Mouse (Mus musculus) lung, embryonic 16.5 days (tissue): ENCODE measurements around the gene Dph5. TPM values are rescaled to one million over a fixed set of nuclear protein-coding genes. Genes with fewer than 3 reads are reported as not detected.

ENCODE experiments used
- ATAC-seq: fragments of 200-750 bp; cut with Nextera tagmentation; 2 replicates; pipeline ENCODE4 v1.8.0; 2017; ENCODE audit warnings: low read depth, mild to moderate bottlenecking, moderate library complexity
- H3K27ac ChIP-seq: fragments of 300-500 bp; sonication (generic); 2 replicates; pipeline ENCODE4 v1.5.1; 2014; ENCODE audit warnings: mild to moderate bottlenecking, control low read depth, low read length
- H3K27me3 ChIP-seq: fragments of 300-500 bp; sonication (generic); 2 replicates; pipeline ENCODE4 v1.6.1; 2014; ENCODE audit warnings: low read depth, low read length, mixed read lengths; ENCODE audit not compliant: control insufficient read depth, insufficient read depth
- H3K36me3 ChIP-seq: fragments of 300-500 bp; sonication (generic); 2 replicates; pipeline ENCODE4 v1.6.1; 2014; ENCODE audit warnings: low read length; ENCODE audit not compliant: control insufficient read depth, insufficient read depth
- H3K4me1 ChIP-seq: fragments of 300-500 bp; sonication (generic); replicated peaks from 2 replicates; pipeline ENCODE4 v1.6.1; 2014; ENCODE audit warnings: low read length, mixed read lengths; ENCODE audit not compliant: control insufficient read depth, insufficient read depth
- H3K4me2 ChIP-seq: fragments of 300-500 bp; sonication (generic); 2 replicates; pipeline ENCODE4 v1.6.1; 2014; ENCODE audit warnings: low read depth, low read length, control low read depth
- H3K4me3 ChIP-seq: fragments of 300-500 bp; sonication (generic); 2 replicates; pipeline ENCODE4 v1.5.1; 2014; ENCODE audit warnings: mild to moderate bottlenecking, low read length, control low read depth
- H3K9ac ChIP-seq: fragments of 300-500 bp; sonication (generic); 2 replicates; pipeline ENCODE4 v1.6.1; 2014; ENCODE audit warnings: low read length, control low read depth
- H3K9me3 ChIP-seq: fragments of 300-500 bp; sonication (generic); 2 replicates; pipeline ENCODE4 v1.6.1; 2016; ENCODE audit warnings: low read length; ENCODE audit not compliant: control insufficient read depth
- WGBS: fragments of 180-500 bp; shearing (Covaris S2); extraction: QIAGEN DNeasy Blood & Tissue Kit; methylation state at CpG from one replicate; pipeline ENCODE4 v1.1.7; 2014; 5-methylcytosine and 5-hydroxymethylcytosine counted together
- polyA plus RNA-seq: library from polyadenylated mRNA; unstranded; fragments of >200 nt; fragmentation: Nextera tagmentation; extraction: Ambion mirVana; gene quantifications from 2 replicates; pipeline ENCODE4 v1.2.1, GENCODE M21; 2015

Dph5 gene
- polyA plus RNA-seq, 1 experiment from 2014 or later: 21.2 TPM

GRCm38 (mm10) chr3:115924401-115925190 lies 37.0 kb downstream of the Dph5 start:
- 60% methylated on average over 4 of the region's 4 CpGs for WGBS

GRCm38 (mm10) chr3:115926531-115926930 lies 38.9 kb downstream of the Dph5 start:
- no peaks in the 10 kb centered on the region for H3K27me3 ChIP-seq
- no peak overlapping the region for H3K4me3 ChIP-seq
- no peaks in the 10 kb centered on the region for H3K9me3 ChIP-seq
- no peaks in the 10 kb centered on the region for H3K36me3 ChIP-seq
- H3K9ac ChIP-seq: no peak overlapping the region
- no peak for ATAC-seq
- no peak overlapping the region for H3K4me2 ChIP-seq
- 0 out of 2 replicates have a peak, but pooled peaks cover 3% of the 10 kb centered on the region for H3K4me1 ChIP-seq
- WGBS: 93% methylated on average over 8 of the region's 8 CpGs
- H3K27ac ChIP-seq: no peak overlapping the region

More at GRCm38 (mm10) chr3:115924401-115925190, 37.0 kb downstream of the Dph5 start:
- Histone ChIP-seq H3K4me3 (no peak overlapping the region), H3K4me2 (no peak overlapping the region), H3K27me3 (no peaks in the 10 kb centered on the region), H3K9ac (no peak overlapping the region), H3K4me1 (0 out of 2 replicates have a peak, but pooled peaks cover 3% of the 10 kb centered on the region), H3K27ac (no peak overlapping the region; the same call in 1 of the 2 replicates), H3K9me3 (no peaks in the 10 kb centered on the region), H3K36me3 (no peaks in the 10 kb centered on the region)
- ATAC-seq: no peak

GRCm38 (mm10) chr3:115931701-115932100 lies 44.1 kb downstream of the Dph5 start:
- ATAC-seq: no peak
- no peaks in the 10 kb centered on the region for H3K4me1 ChIP-seq
- no peak overlapping the region for H3K4me3 ChIP-seq
- H3K36me3 ChIP-seq: no peaks in the 10 kb centered on the region
- H3K27me3 ChIP-seq: no peaks in the 10 kb centered on the region
- WGBS: 90% methylated on average over 6 of the region's 6 CpGs
- no peak overlapping the region for H3K27ac ChIP-seq
- no peak overlapping the region for H3K4me2 ChIP-seq
- H3K9me3 ChIP-seq: no peaks in the 10 kb centered on the region
- H3K9ac ChIP-seq: no peak overlapping the region

GRCm38 (mm10) chr3:115933293-115934186 lies 45.9 kb downstream of the Dph5 start:
- Histone ChIP-seq H3K36me3 (no peaks in the 10 kb centered on the region; the same call in 1 of the 2 replicates), H3K27me3 (no peaks in the 10 kb centered on the region), H3K27ac (no peak overlapping the region), H3K4me3 (no peak overlapping the region), H3K4me1 (no peaks in the 10 kb centered on the region), H3K9me3 (no peaks in the 10 kb centered on the region), H3K9ac (no peak overlapping the region), H3K4me2 (no peak overlapping the region)
- WGBS: 79% methylated on average over 18 of the region's 18 CpGs
- ATAC-seq: no peak

- no peak overlapping the region for H3K4me2 ChIP-seq
- H3K36me3 ChIP-seq: no peaks in the 10 kb centered on the region; the same call in 1 of the 2 replicates
- 53% methylated on average over 4 of the region's 4 CpGs for WGBS
- no peaks in the 10 kb centered on the region for H3K9me3 ChIP-seq
- ATAC-seq: no peak
- no peaks in the 10 kb centered on the region for H3K27me3 ChIP-seq
- no peak overlapping the region for H3K9ac ChIP-seq
- no peaks in the 10 kb centered on the region for H3K4me1 ChIP-seq
- H3K27ac ChIP-seq: no peak overlapping the region
- H3K4me3 ChIP-seq: no peak overlapping the region
These were observed 49.3 kb downstream of the Dph5 start for GRCm38 (mm10) chr3:115936734-115937599.

- no peaks in the 10 kb centered on the region; the same call in 1 of the 2 replicates for H3K36me3 ChIP-seq
- H3K9me3 ChIP-seq: no peaks in the 10 kb centered on the region
- no peaks in the 10 kb centered on the region for H3K27me3 ChIP-seq
- no peak overlapping the region for H3K4me2 ChIP-seq
- no peak for ATAC-seq
- no peaks in the 10 kb centered on the region for H3K4me1 ChIP-seq
- 90% methylated on average over 10 of the region's 10 CpGs for WGBS
- H3K4me3 ChIP-seq: no peak overlapping the region
- no peak overlapping the region for H3K9ac ChIP-seq
- no peak overlapping the region for H3K27ac ChIP-seq
These were observed 50.2 kb downstream of the Dph5 start for GRCm38 (mm10) chr3:115937807-115938206.

- H3K4me3 ChIP-seq: no peak overlapping the region
These were observed 52.9 kb downstream of the Dph5 start for GRCm38 (mm10) chr3:115940510-115940909.

GRCm38 (mm10) chr3:115941464-115941863 lies 53.8 kb downstream of the Dph5 start:
- H3K27me3 ChIP-seq: no peaks in the 10 kb centered on the region

More at GRCm38 (mm10) chr3:115940510-115940909, 52.9 kb downstream of the Dph5 start:
- Histone ChIP-seq H3K36me3 (peaks cover 6% of the 10 kb centered on the region; the same call in 1 of the 2 replicates), H3K4me1 (no peaks in the 10 kb centered on the region), H3K9ac (no peak overlapping the region), H3K27ac (no peak overlapping the region), H3K9me3 (no peaks in the 10 kb centered on the region), H3K27me3 (no peaks in the 10 kb centered on the region), H3K4me2 (no peak overlapping the region)
- WGBS: 91% methylated on average over 4 of the region's 4 CpGs
- no peak for ATAC-seq

More at GRCm38 (mm10) chr3:115941464-115941863, 53.8 kb downstream of the Dph5 start:
- Histone ChIP-seq H3K4me1 (no peaks in the 10 kb centered on the region), H3K4me3 (no peak overlapping the region), H3K4me2 (no peak overlapping the region), H3K9me3 (no peaks in the 10 kb centered on the region), H3K36me3 (peaks cover 11% of the 10 kb centered on the region), H3K27ac (no peak overlapping the region), H3K9ac (no peak overlapping the region)
- no peak for ATAC-seq
- 91% methylated on average over 8 of the region's 8 CpGs for WGBS
